Mouse (Mus musculus) lung, postnatal 14 days (tissue): Measurements from ENCODE around the gene Serpina3g.
"Not testable (repeated sequence)": the region's sequence is repeated elsewhere in the genome, so short reads cannot be mapped to it uniquely, and the experiment has no call there.

Experiments used
- DNase-seq: peaks from one replicate; pipeline ENCODE4 v3.0.0; 2021

Gene Serpina3g

GRCm38 (mm10) chr12:104235915-104236314 lies at the start of gene Serpina3g:
Gene Serpina3g (plus strand): TSS chr12:104236245.
- no peak for DNase-seq

GRCm38 (mm10) chr12:104189246-104189645 lies 46.8 kb upstream of the Serpina3g start:
- DNase-seq = no peak

GRCm38 (mm10) chr12:104190852-104191251 lies 45.2 kb upstream of the Serpina3g start:
- DNase-seq = no peak

- DNase-seq = no peak
Measured at GRCm38 (mm10) chr12:104209149-104209548, 26.9 kb upstream of the Serpina3g start.

DNA sequence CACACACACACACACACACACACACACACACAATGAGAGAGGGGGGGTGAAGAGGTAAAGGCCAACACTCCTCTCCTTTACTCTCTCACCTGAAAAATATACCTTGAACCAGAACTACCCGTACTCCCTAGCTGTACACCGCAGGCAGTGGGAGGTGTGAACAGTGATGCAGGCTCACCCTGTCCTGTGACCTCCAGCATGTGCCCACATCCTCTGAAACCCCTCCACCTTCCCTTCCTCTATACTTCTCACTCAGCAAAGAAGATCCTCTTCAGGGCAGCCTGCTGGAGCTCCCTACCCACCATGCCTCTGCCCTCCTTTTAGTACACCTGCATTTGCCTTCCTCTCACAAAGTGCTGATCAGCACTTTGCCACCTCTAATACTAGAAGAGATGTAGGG lies 26.2 kb upstream of the Serpina3g start:
- no peak for DNase-seq

GRCm38 (mm10) chr12:104213689-104214444 lies 22.2 kb upstream of the Serpina3g start:
- no peak for DNase-seq

DNA sequence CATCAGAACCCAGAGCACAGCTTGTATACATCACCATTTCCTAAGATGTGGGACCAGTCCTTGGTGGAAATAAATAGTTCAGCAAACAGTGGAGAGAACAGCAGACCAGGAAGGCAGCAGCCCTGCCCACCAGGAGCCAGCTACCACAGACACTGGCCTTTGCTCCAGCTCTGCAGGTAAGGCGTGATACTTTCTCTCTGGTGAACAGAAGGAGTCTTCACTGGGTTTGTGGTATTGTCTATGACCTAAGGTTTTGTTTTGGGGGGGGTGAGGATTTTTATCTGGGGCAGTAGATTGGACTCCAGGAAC lies 21.6 kb upstream of the Serpina3g start, which contains the start of gene Serpina3f:
Gene Serpina3f, plus strand, starts transcription at position 100 of the 309 bp plus-strand sequence.
- DNase-seq = no peak

GRCm38 (mm10) chr12:104215249-104215648 lies 20.8 kb upstream of the Serpina3g start:
- DNase-seq = no peak

DNA sequence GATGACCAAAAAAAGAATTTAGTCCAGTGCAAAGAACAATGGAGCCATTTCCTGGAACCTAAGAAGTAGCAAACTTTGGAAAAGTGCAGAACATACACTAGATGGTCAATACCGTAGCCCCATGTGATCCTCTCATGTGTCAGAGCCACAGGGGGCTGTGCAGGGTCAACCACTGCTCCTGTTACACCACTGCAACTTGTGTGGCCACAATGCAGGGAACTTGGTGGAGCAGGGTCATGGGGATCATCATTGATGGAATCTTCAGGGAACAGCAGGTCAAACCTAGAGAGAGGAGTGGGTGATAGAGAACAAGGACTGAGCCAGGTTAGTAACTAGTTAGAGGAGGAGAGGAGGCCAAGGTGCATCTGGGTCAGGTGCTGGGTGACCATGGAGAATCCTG lies 14.4 kb upstream of the Serpina3g start:
- DNase-seq = no peak

GRCm38 (mm10) chr12:104223690-104224089 lies 12.4 kb upstream of the Serpina3g start:
- DNase-seq = no peak

- DNase-seq = no peak
Measured at GRCm38 (mm10) chr12:104224598-104225300, 11.3 kb upstream of the Serpina3g start.

DNA sequence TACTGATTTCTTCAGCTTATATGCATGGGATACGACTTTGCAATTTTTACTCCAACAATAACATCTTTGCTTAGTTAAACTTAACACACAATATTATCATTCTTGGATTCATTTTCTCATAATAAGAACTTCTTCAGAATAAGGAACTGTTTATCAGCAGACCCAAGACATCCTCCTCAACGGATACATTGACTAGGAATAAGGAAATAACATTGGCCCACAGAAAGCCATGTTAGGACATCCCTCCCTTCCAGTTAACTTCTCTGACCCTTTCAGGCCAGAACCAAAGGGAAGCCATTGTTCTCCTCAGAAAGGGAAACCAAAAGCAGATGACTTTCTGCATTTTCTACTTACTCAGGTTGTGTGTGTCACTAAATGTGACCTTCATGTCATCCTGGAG lies 5.3 kb upstream of the Serpina3g start:
- DNase-seq = no peak

DNA sequence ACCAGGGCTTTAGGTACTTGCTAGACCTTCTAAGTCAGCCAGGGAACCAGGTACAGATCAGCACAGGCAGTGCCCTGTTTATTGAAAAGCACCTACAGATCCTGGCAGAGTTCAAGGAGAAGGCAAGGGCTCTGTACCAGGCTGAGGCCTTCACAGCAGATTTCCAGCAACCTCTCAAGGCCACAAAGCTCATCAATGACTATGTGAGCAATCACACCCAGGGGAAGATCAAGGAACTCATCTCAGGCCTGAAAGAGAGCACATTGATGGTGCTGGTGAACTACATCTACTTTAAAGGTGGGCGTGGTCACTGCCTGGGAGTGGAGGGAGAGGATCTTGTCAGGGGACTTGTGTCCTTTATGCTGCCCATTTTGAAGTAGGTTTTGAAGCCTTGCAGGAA lies 2.0 kb downstream of the Serpina3g start:
- not testable (repeated sequence) for DNase-seq

GRCm38 (mm10) chr12:104243307-104243706 lies 7.3 kb downstream of the Serpina3g start:
- DNase-seq = peak; percentile 2

GRCm38 (mm10) chr12:104245092-104245491 lies 9.0 kb downstream of the Serpina3g start:
- peak; percentile 14 for DNase-seq

DNA sequence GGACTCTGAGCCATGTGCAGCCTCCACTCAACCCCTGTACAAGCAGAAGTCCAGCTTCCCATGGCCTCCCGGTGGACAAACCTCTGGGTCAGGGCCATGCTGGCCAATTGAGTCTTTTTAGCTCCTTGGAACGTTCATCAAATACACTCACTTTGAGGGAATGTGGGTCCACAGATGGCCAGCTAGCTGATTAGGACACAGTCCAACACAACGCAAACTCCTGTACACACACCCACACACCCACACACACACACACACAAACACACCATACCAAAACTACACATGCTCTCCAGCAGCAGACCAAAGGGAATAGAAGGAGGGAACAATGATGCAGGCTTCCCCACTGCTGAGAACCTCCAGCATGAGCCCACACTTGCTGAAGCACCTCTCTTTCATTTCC lies 9.6 kb downstream of the Serpina3g start:
- DNase-seq = no peak

GRCm38 (mm10) chr12:104247553-104248002 lies 11.5 kb downstream of the Serpina3g start:
- DNase-seq = peak; percentile 4

GRCm38 (mm10) chr12:104248231-104248630 lies 12.2 kb downstream of the Serpina3g start:
- no peak for DNase-seq

DNA sequence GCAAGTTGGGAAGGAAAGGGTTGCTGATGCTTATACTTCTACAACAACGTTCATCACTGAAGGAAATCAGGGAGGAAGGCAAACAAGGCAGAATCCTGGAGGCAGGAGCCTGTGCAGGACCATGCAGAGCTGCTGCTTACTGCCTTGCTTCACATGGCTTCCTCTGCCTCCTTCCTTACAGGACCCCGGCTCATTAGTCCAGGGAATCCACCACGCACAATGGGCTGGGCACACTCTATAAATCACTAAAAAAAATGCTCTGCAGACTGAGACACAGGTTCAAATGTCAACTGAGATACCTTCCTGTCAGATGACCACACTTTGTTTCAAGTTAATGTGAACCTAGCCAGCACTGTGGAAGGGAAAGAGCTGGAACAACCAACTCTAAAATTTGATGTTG lies 25.0 kb downstream of the Serpina3g start:
- DNase-seq = no peak

- peak; percentile 13 for DNase-seq
Measured at GRCm38 (mm10) chr12:104262863-104263262, 26.8 kb downstream of the Serpina3g start, which contains the start of gene Serpina3i. Gene Serpina3i (plus strand): TSS chr12:104263122.

GRCm38 (mm10) chr12:104266374-104266773 lies 30.3 kb downstream of the Serpina3g start:
- DNase-seq = no peak

- no peak for DNase-seq
Measured at GRCm38 (mm10) chr12:104278216-104279055, 42.4 kb downstream of the Serpina3g start.

- DNase-seq = no peak
Measured at GRCm38 (mm10) chr12:104279056-104279435, 43.0 kb downstream of the Serpina3g start.
